Mouse (Mus musculus) embryonic facial prominence, embryonic 11.5 days (tissue): ENCODE measurements around the gene Cep128. TPM values are rescaled to one million over a fixed set of nuclear protein-coding genes. Genes with fewer than 3 reads are reported as not detected.

Experiments used
- ATAC-seq: fragments of 200-750 bp; cut with Nextera tagmentation; replicated peaks from 2 replicates; pipeline ENCODE4 v1.8.0; 2017; ENCODE audit warnings: low read depth; ENCODE audit not compliant: insufficient number of reproducible peaks, low FRiP score, low TSS enrichment
- DNase-seq: peaks from one replicate; pipeline ENCODE4 v3.0.0-alpha.2; 2015; ENCODE audit warnings: low spot score
- H3K27ac ChIP-seq: fragments of 300-500 bp; sonication (generic); replicated peaks from 2 replicates; pipeline ENCODE4 v1.5.1; 2014; ENCODE audit warnings: mild to moderate bottlenecking, low read depth, low read length, control low read depth
- H3K27me3 ChIP-seq: fragments of 300-500 bp; sonication (generic); 2 replicates; pipeline ENCODE4 v1.6.1; 2014; ENCODE audit warnings: mild to moderate bottlenecking, low read length, moderate library complexity, mixed read lengths; ENCODE audit not compliant: control insufficient read depth, insufficient read depth
- H3K36me3 ChIP-seq: fragments of 300-500 bp; sonication (generic); replicated peaks from 2 replicates; pipeline ENCODE4 v1.6.1; 2014; ENCODE audit warnings: low read depth, mild to moderate bottlenecking, low read length, moderate library complexity, mixed read lengths; ENCODE audit not compliant: control insufficient read depth, insufficient read depth
- H3K4me1 ChIP-seq: fragments of 300-500 bp; sonication (generic); 2 replicates; pipeline ENCODE4 v1.6.1; 2014; ENCODE audit warnings: low read length, mixed read lengths; ENCODE audit not compliant: control insufficient read depth, insufficient read depth
- H3K4me2 ChIP-seq: fragments of 300-500 bp; sonication (generic); 2 replicates; pipeline ENCODE4 v1.6.1; 2014; ENCODE audit warnings: low read depth, mild to moderate bottlenecking, control low read depth, low read length, moderate library complexity
- H3K4me3 ChIP-seq: fragments of 300-500 bp; sonication (generic); 2 replicates; pipeline ENCODE4 v1.5.1; 2014; ENCODE audit warnings: low read depth, low read length, control low read depth
- H3K9ac ChIP-seq: fragments of 300-500 bp; sonication (generic); replicated peaks from 2 replicates; pipeline ENCODE4 v1.6.1; 2014; ENCODE audit warnings: mild to moderate bottlenecking, control low read depth, low read length
- H3K9me3 ChIP-seq: fragments of 300-500 bp; sonication (generic); replicated peaks from 2 replicates; pipeline ENCODE4 v1.6.1; 2016; ENCODE audit warnings: mild to moderate bottlenecking, low read length, inconsistent platforms, mixed read lengths; ENCODE audit not compliant: control insufficient read depth
- WGBS: fragments of 180-500 bp; shearing (Covaris S2); extraction: QIAGEN DNeasy Blood & Tissue Kit; methylation state at CpG from one replicate; pipeline ENCODE4 v1.1.7; 2014; 5-methylcytosine and 5-hydroxymethylcytosine counted together
- polyA plus RNA-seq: library from polyadenylated mRNA; unstranded; fragments of >200 nt; fragmentation: Nextera tagmentation; extraction: Ambion mirVana; gene quantifications from 2 replicates; pipeline ENCODE4 v1.2.1, GENCODE M21; 2014

The Cep128 gene
- polyA plus RNA-seq, 1 experiment from 2014 or later = 10.8 TPM

DNA sequence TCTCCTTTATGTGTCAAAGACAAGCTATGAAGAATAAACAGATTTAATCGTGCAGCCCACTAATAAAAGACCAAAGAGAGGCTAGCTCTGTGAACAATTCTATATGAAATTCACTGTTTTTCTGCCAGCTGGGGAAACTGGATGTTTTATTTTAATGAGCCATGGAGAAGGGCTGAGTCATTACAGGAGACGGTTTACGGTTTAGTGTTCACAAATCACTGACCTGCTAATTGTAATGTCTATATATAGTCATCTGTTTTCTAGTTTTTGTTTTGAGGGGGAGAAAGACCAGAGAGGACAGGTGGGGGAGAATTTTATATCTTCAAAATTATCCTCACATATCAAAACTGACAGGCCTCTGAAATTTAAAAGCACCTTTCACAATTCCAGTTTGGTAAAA is 212.6 kb downstream of the Cep128 start:
- Histone ChIP-seq H3K4me2 (no peak overlapping the region), H3K27ac (no peak overlapping the region), H3K9me3 (no peaks in the 10 kb centered on the region), H3K4me3 (no peak overlapping the region), H3K4me1 (no peaks in the 10 kb centered on the region), H3K36me3 (no peaks in the 10 kb centered on the region), H3K9ac (no peak overlapping the region), H3K27me3 (no peaks in the 10 kb centered on the region)
- 90% methylated on average over 3 of the region's 3 CpGs for WGBS
- DNase-seq = no peak
- no peak for ATAC-seq

GRCm38 (mm10) chr12:91161015-91161730 is 223.0 kb downstream of the Cep128 start:
- DNase-seq (no peak), ATAC-seq (no peak)
- no peak overlapping the region for H3K4me2 ChIP-seq
- no peak overlapping the region for H3K4me3 ChIP-seq
- no peak overlapping the region for H3K27ac ChIP-seq
- no peaks in the 10 kb centered on the region for H3K4me1 ChIP-seq
- no peaks in the 10 kb centered on the region for H3K36me3 ChIP-seq
- no peaks in the 10 kb centered on the region for H3K9me3 ChIP-seq
- H3K9ac ChIP-seq = no peak overlapping the region
- 90% methylated on average over 6 of the region's 6 CpGs for WGBS
- H3K27me3 ChIP-seq = no peaks in the 10 kb centered on the region

DNA sequence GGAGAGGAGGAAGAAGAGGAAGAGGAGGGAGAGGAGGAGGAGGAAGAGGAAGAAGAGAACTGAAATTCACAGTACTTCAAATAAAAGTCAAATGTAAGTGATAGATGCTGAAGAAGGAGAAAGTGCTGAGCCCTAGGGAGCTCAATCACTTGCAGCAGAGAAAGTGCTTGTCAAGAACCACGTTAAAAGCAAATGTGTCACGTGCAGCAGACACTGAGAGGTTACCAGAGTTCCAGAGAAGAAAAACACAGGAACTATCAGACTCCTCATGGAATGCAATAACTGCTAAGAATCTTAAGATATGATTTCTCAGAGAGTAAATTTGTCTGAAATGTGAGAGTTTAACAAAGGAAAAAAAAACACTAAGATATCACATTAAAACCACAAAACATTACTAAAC is 225.7 kb downstream of the Cep128 start:
- DNase-seq = no peak
- H3K27me3 ChIP-seq = no peaks in the 10 kb centered on the region
- ATAC-seq = no peak
- no peak overlapping the region for H3K27ac ChIP-seq
- H3K4me3 ChIP-seq = no peak overlapping the region
- no peaks in the 10 kb centered on the region for H3K4me1 ChIP-seq
- no peak overlapping the region for H3K9ac ChIP-seq
- no peaks in the 10 kb centered on the region for H3K36me3 ChIP-seq
- 66% methylated on average over 2 of the region's 2 CpGs for WGBS
- H3K4me2 ChIP-seq = no peak overlapping the region
- no peaks in the 10 kb centered on the region for H3K9me3 ChIP-seq

DNA sequence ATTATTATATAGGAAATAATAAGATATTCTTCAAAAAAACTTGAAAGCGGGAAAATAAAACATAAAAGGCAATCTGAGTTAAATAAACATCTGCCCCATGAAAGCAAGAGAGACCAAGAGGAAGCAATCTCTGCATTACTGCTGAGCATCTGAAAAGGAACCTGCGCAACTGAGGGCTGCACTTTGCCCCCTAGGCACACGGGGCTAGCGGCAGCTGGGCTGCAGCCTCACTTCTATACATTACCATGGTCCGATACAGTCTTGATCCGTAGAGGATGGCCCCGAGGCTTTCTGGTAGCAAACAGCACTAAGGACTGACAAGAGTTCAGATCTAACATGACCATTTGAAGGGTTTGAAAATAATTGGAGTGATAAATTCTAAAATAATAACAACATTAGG is 230.2 kb downstream of the Cep128 start:
- Histone ChIP-seq H3K27me3 (no peaks in the 10 kb centered on the region), H3K27ac (no peak overlapping the region), H3K9ac (no peak overlapping the region), H3K4me2 (no peak overlapping the region), H3K4me3 (no peak overlapping the region), H3K9me3 (no peaks in the 10 kb centered on the region), H3K36me3 (no peaks in the 10 kb centered on the region), H3K4me1 (no peaks in the 10 kb centered on the region)
- ATAC-seq (no peak), DNase-seq (no peak)
- WGBS = 63% methylated on average over 7 of the region's 7 CpGs

DNA sequence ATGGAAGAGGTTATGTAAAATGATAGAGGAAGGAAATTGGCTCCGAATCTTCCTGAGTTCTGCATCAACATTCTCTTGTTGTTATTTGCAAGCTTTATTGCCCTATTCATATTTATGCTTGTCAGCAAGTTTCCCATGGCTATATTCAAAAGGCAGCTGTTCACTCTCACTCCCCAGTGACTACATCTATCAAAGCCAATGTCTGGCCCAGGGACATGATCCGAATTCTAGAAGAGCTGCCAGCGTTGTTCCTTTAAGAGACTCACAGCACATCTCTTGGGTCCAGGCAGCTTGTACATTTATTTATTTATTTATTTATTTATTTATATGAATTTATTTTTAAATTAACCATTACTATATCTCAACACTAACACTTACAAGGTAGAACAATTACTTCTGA is 235.1 kb downstream of the Cep128 start:
- H3K4me3 ChIP-seq = no peak overlapping the region
- no peaks in the 10 kb centered on the region for H3K4me1 ChIP-seq
- no peak overlapping the region for H3K4me2 ChIP-seq
- 92% methylated on average over 3 of the region's 3 CpGs for WGBS
- ATAC-seq (no peak), DNase-seq (no peak)
- no peaks in the 10 kb centered on the region for H3K36me3 ChIP-seq
- H3K27me3 ChIP-seq = no peaks in the 10 kb centered on the region
- no peaks in the 10 kb centered on the region for H3K9me3 ChIP-seq
- H3K9ac ChIP-seq = no peak overlapping the region
- no peak overlapping the region for H3K27ac ChIP-seq

GRCm38 (mm10) chr12:91134740-91135517 is 249.3 kb downstream of the Cep128 start:
- Histone ChIP-seq H3K27ac (no peak overlapping the region), H3K9me3 (no peaks in the 10 kb centered on the region), H3K4me1 (no peaks in the 10 kb centered on the region), H3K4me2 (no peak overlapping the region), H3K9ac (no peak overlapping the region), H3K36me3 (no peaks in the 10 kb centered on the region), H3K4me3 (no peak overlapping the region), H3K27me3 (no peaks in the 10 kb centered on the region)
- WGBS = 82% methylated on average over 8 of the region's 8 CpGs
- ATAC-seq (no peak), DNase-seq (no peak)

DNA sequence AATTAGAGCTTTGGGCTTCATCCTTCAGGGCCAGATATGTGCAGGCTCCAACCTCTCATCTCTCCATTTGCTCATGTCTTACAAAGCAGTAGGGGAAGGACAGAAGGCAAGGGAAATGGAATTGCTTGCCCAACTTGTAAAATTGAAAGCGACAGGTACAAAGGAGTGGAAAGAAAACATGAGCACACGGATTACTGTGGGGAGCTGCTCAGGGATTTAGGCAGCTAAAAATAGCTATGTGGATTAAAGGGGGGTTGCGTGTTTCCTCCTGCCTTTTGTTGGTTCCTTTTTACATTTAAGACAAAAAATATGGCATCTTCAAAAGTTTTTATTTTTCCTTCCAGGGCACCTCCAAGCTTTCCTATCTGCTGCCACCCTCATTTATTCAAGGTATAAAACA is 269.2 kb downstream of the Cep128 start:
- Histone ChIP-seq H3K4me3 (no peak overlapping the region), H3K27me3 (no peaks in the 10 kb centered on the region), H3K9me3 (no peaks in the 10 kb centered on the region), H3K4me2 (no peak overlapping the region), H3K9ac (no peak overlapping the region), H3K4me1 (no peaks in the 10 kb centered on the region), H3K27ac (no peak overlapping the region), H3K36me3 (no peaks in the 10 kb centered on the region)
- no peak for ATAC-seq
- 55% methylated on average over 3 of the region's 3 CpGs for WGBS
- no peak for DNase-seq

- Histone ChIP-seq H3K4me3 (no peak overlapping the region), H3K4me1 (no peaks in the 10 kb centered on the region), H3K9me3 (no peaks in the 10 kb centered on the region), H3K36me3 (no peaks in the 10 kb centered on the region), H3K4me2 (no peak overlapping the region), H3K27me3 (no peaks in the 10 kb centered on the region), H3K9ac (no peak overlapping the region), H3K27ac (no peak overlapping the region)
- ATAC-seq (no peak), DNase-seq (no peak)
- 75% methylated on average over 4 of the region's 4 CpGs for WGBS
These were observed 280.9 kb downstream of the Cep128 start for GRCm38 (mm10) chr12:91103316-91103715.
